Mouse (Mus musculus) thymus, postnatal 10 days (tissue): Measurements from ENCODE around the gene Ppp2r1b.

Source experiments
- DNase-seq, 2 experiments: peaks; one replicate each; pipeline ENCODE4 v3.0.0; 2021; ENCODE audit warnings: low spot score in 2 of 2

The Ppp2r1b gene

DNA sequence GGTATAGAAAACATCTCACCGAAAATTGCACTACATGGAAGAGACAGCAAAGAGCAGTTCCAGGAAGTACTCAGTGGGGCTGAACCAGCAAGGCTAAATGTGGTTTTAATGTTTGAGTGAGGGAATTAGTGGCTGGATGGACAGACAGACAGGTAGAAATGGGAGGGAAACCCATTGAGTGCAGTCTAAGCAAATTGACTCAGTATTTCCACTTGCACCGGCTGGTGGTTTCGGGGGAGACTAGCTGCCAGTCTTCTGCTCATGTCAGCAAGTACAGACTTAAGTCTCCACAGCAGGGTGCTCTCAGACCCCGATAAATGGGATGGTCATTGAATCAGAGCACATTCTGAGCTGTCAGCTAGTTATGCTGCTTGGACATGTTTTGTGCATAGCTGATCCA lies 9.0 kb upstream of the Ppp2r1b start:
- DNase-seq: no peak

DNA sequence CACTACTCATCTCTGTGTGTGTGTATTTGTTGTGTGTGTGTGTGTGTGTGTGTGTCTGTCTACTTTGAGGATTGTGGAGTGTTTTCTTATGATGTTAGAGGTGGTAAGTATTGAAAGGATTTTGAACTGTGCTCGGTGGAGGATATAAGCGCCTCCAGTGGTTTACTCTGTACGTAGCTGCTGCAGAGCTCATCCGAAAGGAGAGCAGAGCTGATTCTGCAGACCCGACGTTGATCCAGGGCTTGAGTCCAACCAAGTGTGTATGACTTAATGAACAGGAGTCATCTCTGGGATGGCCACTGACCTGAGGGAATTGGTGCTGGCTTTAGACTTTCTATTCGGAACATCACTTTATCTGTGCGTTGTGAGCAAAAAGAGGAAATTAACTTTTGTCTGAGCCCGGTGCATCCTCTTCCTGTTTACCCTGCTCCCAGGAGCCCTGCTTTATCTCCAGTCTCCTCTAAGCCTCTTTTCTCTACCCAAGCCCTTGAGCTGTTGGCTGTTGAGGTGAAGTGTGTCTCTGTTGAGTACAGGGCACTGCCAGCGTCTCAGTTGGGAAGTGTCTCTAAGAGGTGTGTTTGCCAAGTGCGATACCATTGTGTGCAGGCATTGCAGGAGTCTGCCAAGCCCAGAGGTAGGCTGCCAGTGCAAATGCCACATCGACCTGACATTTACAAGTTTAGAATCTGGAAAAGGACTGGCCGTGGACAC lies 3.9 kb upstream of the Ppp2r1b start:
- no peak for DNase-seq

DNA sequence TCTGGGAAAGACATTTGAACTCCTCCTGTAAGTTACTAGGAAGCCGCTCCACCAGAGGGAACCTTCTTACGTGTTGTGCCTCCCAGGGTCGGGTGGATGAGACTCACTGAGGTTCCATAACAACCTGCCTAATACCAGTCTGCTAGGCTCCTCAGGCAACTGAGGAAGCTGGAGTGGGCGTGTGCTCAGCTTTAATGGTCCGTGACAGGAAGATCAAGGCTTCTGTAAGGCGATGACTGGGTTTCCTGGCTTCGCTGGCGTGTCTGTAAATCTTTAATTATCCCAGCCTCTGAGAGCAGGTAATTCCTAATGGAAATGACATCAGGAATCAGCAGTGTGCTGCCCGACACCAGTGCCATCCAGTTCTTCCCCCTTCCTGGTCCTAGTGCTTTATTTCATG lies 446 bp downstream of the Ppp2r1b start:
- DNase-seq: no peak

DNA sequence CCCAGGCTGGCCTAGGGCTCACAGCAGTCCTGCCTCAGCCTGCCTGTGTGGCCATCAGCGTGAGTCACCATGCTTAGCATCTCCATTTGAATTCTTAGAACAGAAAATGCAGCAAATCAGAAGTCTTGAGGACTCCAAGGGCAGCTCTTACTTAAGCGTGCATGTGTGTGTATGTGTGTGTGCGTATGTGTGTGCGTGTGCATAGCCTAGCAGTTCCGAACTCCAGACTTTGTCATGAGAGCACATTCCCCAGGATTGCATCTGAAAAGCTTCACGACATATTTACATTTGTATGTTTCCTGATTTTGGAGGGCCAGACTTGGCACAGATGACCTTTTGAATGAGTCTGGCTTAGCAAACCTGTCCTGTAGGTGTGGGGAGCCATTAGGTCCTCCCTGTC lies 2.0 kb downstream of the Ppp2r1b start:
- DNase-seq: no peak

DNA sequence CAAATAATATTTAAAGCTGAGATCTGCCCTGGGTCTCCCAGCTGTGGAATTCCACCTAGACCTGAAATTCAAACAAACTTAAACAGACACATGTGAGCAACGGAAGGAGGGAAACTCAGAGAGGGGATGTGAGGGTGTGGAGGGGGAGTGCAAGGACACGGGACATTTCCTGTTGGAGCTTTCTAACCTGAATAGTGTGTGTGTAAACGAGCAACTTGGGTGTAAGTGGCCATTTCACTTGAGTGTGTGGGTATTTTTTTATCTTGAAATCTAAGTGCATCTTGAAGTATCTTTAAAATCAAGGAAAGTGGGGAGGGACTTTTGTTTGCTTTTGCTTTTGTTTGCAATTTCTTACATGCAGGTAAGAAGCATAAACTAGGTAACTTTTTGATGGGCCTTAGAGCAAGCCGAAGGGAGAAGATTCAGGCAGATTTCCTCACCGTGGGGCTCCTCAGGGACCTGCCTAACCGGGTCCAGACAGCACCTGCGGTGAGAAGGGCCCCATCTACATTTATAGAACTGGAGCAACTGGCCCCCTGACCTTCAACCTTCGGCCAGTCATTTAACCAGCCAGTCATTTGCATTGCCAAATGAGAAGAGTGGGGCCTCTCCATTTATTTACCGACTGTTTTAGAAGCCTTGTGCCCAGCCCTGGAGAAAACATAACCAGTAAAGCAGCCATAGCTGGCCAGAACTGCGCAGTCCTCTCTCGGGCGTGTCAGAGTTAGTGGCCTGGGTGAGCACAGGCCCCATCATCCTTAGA lies 2.7 kb downstream of the Ppp2r1b start:
- DNase-seq: no peak

DNA sequence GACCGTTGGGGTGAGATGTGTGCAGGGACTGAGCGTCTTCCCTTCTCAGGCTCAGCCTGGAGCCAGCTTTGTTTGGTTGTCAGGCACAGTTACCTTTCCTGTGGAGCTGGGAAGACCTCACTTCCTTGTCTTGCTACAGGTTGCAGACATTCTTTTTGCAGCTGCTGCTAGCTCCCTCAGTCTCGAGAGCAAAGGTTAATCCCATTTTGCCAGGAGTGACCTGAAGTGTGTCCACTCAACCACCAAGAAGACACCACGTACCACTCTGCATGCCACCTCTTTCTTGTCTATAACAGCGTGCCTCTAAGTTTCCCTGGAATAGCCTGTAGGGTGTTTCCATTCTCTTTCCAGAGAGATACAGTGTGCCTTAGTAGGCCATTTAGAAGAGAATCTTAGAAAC lies 3.7 kb downstream of the Ppp2r1b start:
- no peak for DNase-seq

DNA sequence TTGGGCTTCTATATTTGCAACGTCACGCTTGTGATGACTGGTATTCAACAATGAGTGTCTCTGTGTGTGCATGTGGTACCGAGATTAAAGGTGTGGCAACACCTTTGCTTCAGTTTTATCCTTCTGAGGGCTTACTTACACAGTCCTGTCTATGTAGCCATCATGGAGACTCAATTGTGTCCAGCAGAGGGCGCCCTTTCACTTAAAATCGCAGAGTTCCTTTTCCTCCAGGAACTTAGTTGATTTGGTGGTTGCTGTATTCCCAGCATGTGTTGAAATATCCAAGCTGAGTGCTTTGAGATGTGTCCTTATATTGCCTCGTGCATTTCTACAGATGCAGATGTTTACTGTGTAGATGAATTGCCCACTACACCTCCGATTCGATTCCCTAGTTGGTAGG lies 4.1 kb downstream of the Ppp2r1b start:
- peak; percentile 58 to 84 for DNase-seq

DNA sequence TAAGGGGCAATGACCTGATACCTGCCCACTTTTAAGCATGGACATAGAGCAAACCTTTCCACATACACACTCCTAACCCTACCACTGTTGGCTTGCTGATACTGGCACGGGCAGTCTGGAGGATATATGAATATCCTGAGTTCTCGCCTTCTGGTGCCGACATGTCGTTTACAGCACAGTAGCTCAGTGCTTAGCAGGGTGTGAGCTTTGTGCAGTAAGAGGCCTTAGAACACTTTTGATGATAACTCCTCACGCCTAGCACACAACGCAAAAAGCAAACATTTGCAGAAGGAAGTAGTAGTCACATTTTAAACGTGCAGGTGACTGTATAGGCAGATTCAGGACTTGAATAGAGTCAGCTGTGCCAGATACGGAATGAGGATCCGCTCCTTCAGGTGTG lies 4.7 kb downstream of the Ppp2r1b start:
- no peak for DNase-seq

DNA sequence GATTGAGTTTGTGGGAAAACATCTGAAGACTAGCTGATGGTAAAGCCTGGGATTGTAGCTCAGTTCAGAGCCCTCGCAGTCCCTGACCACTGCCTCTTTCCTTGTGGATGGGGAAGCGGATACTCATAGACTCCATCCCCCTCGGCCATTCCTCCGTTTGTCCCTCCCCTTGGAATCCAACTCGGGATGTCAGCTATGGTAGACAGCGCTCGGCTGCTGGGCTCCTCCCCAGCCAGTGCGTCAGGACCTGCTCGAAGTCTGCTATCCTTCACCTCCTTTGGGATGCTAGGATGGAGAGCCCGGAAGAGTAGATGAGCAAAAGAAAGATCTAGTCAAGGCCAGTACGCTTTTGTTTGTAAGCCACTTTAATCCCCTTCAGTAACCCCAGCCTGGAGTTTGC lies 5.2 kb downstream of the Ppp2r1b start:
- DNase-seq: no peak

DNA sequence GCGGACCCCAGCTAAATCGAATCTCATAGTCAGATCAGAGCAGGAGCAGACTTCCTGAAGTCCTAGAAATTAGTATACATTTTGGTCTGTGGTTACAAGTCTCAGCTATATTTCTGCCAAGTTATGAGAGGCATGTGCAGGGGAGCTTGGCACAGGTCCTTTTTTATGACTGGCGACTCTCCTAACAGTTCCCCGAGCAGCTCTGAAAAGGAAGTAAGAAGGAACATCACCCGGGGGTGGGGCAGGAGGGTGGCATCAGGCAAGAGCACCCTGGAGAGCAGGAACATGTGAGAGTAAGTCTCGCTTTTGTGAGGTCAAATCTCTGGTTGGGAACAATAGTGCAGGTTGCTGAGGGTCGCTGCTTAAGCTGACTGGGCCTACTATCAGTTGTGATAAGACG lies 5.6 kb downstream of the Ppp2r1b start:
- no peak for DNase-seq

DNA sequence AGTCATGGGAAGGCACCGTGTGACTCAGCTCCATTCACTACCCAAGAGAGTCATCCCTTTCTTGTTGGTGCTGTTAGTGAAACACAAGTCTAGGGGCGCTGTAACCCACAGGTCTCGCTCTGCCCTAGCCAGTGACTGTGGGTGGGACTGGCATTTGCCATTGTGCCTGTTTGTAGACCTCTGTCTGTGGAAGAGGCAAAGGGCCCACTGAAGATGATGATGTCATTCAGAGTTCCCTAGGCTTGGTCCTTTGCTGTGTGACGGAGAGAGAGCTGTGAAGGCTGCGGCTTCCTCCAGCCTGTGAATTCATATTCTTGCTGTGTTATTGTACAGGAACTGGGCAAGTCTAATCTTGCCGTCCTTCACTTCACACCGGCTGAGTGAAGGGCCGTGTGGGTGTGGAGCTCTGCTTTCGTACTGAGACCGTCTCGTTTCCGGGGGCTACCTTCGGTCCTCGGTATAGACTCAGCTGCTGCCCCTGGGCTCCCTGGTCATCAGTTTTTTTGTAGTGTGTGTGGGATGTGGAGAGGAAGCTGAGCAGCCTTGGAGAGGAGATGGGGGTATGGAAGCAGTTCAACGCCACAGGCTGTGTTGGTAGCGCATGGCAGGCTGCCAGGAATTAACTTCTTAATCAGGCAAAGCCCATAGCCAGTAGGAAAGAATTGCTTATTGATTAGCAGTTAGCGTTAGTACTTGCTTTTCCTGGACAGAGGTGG lies 7.7 kb downstream of the Ppp2r1b start:
- no peak for DNase-seq

DNA sequence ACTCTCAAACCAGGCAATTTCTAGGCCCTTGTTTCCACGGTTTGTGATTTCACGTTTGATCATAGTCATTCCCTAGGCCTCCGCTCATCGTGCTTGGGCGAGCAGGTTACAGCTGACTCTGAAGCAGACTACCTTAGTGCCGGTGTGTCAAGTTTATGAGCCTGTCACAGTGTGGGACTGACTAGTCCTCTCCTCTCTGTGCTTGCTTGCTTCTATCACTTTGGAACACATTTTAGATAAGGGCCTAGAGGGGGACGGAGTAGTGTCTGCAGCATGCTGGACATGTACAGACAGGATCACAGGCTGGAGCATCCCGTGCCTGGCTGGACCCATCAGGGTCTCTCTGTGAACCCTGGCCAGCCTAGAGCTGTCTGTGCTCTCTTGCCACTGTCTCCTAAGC lies 9.3 kb downstream of the Ppp2r1b start:
- no peak for DNase-seq

DNA sequence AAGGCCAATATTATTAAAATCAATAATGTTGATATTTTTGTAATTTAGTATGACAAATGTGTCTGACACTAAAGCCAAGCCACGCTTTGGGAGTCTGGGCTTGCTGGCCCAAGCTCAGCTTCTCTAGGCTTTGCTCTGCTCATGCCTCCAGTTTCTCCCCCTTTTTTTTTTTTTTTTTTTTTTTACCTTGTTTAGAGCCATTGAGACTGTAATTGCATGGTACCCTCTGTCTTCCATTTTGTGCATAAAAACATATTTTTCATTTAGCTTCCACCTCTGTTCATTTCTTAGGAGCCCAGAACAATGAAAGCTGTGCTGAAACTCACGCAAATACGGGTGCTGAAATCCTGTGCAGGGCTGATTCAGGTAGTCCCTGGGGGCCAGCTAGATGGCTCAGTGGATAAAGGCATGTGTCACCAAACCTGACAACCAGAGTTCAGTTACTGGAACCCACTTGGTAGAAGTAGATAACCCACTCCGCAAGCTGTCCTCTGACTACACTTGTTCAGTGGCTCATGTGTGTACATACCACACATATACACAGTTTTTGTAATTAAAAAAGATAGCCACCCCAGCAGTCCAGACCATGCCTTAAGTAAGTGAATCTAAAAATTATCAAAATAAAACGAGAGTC lies 10.1 kb downstream of the Ppp2r1b start:
- no peak for DNase-seq

DNA sequence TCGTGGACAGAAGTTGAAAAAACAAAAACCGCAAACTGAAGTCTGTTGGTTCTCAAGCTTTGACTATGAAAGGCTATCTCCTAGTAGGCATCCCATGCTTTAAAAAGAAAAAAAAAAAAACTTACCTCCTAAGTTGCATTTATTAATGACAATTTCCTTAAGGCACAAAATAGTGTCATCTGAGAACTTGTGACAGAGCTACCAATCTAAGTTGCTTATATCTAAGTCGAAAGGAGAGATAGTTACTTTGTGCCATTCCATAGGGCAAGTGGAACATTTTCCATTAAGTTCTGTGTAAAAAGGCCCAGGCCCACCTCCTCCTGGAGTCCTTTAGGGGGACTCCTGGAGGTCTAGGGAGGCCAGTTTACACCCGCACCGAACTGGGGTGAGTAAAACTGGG lies 10.7 kb downstream of the Ppp2r1b start:
- no peak for DNase-seq

DNA sequence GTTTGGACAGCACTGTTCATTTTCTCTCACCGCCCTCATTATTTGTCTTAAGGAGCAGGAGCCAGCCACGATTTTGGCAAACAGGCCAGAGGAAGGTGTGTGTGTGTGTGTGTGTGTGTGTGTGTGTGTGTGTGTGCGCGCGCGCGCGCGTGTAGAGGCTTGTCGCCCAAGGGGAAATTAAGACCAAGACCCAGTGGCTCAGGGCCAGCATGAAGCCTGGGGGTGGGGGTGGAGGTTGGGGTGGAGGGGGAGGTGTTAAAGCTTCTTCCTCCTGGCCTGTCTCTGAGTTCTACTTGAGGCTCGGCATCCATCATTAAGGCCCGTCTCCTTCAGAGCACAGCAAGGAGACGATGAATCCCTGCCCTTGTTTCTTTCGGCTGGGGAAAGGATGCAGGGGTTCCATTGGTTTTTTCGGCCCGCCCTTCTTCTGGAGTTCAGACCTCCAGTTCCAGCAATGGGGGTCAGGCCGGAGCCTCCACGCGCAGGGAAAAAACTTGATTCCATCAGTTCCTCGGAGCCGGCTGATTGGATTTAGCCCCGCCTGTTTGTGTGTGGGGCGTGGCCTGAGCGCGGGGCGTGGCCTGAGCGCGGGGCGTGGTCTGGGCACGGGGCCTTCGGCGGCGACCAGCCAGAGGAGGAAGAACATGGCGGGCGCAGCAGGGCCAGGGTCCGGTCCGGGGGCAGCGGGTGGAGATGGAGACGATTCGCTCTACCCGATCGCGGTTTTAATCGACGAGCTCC lies 11.4 kb downstream of the Ppp2r1b start:
- peak; percentile 86 to 91 for DNase-seq

DNA sequence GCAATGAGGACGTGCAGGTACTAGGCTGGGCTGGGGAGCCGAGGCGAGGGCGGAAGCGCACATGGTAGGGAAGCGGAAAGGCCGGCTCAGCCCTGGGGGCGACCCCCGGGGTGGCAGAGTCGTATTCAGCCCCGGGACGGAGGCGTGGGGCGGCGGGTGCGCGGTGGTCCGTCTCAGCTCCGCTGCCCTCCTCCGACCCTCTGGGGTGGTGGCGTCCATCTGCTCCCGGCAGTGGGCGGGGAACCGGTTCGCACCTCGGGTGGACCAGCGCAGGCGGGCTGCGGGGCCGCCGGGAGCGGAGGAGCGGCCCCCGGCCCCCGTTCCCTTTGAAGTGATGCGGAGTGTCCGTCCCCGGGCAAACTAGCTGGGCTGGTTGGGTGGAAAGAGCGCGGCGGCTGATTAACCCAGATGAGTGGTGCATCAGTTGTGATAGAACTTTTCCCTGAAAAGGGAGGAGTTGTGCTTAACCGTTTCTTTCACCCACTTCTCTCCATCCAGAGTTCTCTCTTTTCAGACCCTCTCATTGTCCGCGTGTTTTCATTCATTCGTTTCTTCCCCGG lies 12.1 kb downstream of the Ppp2r1b start:
- no peak for DNase-seq

DNA sequence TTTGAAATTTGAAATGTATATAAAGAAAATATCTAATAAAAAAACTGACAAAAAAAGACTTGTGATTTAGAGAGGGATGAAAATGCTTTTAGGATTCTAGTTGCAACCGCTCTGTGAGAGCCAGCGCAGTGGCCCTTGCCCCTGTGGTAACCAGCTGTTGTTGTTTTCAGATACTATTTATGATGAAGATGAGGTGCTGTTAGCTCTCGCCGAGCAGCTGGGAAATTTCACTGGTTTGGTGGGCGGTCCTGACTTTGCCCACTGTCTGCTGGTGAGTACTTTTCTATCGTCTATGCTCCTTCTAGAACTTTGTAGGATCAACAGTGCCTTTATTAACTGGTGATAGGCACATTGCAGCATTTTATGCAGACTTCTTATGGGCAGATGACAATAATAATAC lies 13.6 kb downstream of the Ppp2r1b start:
- DNase-seq: no peak

DNA sequence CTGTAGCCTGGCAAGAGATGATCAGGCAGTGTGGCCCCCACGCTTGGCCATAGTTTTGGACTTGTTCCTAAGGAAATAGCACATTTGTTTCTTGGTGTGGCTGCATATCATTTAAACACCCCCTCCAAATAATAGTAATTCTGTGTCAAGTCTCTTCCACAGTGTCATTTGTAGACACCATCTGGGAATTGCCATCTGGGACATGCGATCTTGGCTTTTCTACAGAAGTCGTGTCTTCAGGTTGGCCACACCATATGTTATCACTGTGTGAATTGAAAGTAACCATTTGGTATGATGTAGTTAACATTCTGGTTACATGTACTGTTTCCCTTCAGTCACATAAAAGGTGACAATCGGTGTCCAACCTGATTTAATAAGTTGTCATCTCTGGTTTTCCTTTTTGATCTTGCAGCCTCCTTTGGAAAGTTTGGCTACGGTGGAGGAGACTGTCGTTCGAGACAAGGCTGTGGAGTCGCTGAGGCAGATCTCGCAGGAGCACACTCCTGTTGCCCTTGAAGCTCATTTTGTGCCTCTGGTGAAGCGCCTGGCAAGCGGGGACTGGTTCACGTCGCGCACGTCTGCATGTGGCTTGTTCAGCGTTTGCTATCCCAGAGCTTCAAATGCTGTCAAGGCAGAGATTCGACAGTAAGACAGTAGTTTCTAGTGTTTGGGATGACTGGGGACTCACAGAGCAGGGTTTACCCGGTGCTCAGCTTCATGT lies 16.2 kb downstream of the Ppp2r1b start:
- DNase-seq: no peak

DNA sequence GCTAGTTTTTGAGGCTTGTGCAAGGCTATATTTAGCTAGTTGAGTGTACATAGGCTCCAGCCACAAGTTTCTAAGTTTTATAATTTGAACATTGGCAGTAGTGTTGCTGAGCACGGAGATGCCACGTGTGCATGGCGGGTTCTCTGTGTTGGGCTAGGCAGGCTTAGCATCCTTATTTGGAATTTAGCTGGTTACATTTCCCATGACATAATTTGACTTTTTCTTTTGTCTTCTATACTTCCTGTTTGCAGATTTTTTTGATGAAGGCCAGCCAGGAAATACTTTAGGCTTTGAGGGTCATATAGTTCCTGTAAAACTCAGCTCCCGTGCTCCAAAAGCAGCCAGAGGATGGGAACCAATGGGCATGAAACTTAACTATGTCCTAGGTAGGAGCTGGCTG lies 18.7 kb downstream of the Ppp2r1b start:
- no peak for DNase-seq

DNA sequence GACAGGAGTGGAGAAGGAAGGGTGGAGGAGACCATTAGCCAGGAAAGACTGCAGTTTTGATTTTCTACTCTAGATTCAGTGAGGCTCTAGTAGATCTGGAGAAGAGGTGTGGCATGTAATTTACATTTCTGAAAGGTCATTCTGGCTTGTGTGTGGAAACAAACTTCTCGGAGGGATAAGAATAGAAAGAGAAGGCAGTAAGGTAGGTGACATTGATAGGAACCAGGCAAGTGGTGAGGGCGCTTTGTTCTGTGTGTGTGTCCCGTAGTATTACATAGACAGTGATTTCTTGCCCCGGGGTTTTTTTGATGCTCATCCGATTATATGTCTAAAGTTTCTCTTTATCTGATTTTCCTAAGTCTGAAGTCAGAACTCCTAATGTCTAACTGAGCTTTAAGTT lies 19.8 kb downstream of the Ppp2r1b start:
- no peak for DNase-seq

DNA sequence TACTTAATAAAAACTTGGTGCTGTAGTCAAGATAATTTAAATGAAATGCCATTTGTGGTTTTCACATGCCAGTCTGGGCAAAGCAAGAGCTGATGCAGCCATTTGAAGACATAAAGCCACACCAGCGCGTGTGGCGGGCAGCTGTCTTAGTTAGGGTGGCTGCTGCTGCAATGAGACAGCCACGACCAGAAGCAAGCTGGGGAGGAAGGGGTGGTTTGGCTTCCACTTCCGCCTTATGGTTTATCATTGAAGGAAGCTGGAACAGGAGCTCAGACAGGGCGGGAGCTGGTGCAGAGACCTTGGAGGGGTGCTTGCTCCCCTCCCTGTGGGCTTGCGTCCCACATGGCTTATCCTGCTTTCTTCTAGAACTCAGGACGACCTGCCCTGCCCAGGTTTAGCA lies 20.7 kb downstream of the Ppp2r1b start:
- peak; percentile 19 to 39 for DNase-seq
